Mouse (Mus musculus) T-cell, adult 2 months (primary cell): ENCODE data around the gene Gm43552.
"Not testable (repeated sequence)": the region's sequence is repeated elsewhere in the genome, so short reads cannot be mapped to it uniquely, and the experiment has no call there.

Experiments used
- DNase-seq: peaks from one replicate; pipeline ENCODE4 v3.0.0; 2022; ENCODE audit warnings: low spot score

Gene Gm43552

GRCm38 (mm10) chr5:65492716-65493531 is at the start of gene Gm43552:
TSS of gene Gm43552 (minus strand) at chr5:65492833.
- DNase-seq: peak; percentile 99

GRCm38 (mm10) chr5:65541889-65542288 is 49.3 kb upstream of the Gm43552 start:
- no peak for DNase-seq

- no peak for DNase-seq
Observed at GRCm38 (mm10) chr5:65539786-65540185, 47.2 kb upstream of the Gm43552 start.

GRCm38 (mm10) chr5:65538829-65539228 is 46.2 kb upstream of the Gm43552 start:
- DNase-seq: no peak

- DNase-seq: no peak
Observed at GRCm38 (mm10) chr5:65538121-65538520, 45.5 kb upstream of the Gm43552 start.

- DNase-seq: no peak
Observed at GRCm38 (mm10) chr5:65537420-65538071, 44.9 kb upstream of the Gm43552 start.

GRCm38 (mm10) chr5:65536751-65537419 is 44.3 kb upstream of the Gm43552 start, which contains the start of the genes Smim14 and Ube2k:
TSS of gene Smim14 (minus strand) at chr5:65537184.
TSS of gene Ube2k (plus strand) at chr5:65537233.
- peak; percentile 93 for DNase-seq

- not testable (repeated sequence) for DNase-seq
Observed at GRCm38 (mm10) chr5:65536068-65536465, 43.4 kb upstream of the Gm43552 start.

- DNase-seq: peak; percentile 72
Observed at GRCm38 (mm10) chr5:65535457-65536067, 42.9 kb upstream of the Gm43552 start.

- DNase-seq: no peak
Observed at GRCm38 (mm10) chr5:65534496-65534895, 41.9 kb upstream of the Gm43552 start.

GRCm38 (mm10) chr5:65531283-65531682 is 38.6 kb upstream of the Gm43552 start:
- DNase-seq: no peak

GRCm38 (mm10) chr5:65525674-65526443 is 33.2 kb upstream of the Gm43552 start:
- peak; percentile 39 for DNase-seq

GRCm38 (mm10) chr5:65524831-65525230 is 32.2 kb upstream of the Gm43552 start:
- DNase-seq: no peak

GRCm38 (mm10) chr5:65521803-65522202 is 29.2 kb upstream of the Gm43552 start:
- no peak for DNase-seq

- peak; percentile 56 for DNase-seq
Observed at GRCm38 (mm10) chr5:65514635-65515278, 22.1 kb upstream of the Gm43552 start.

- DNase-seq: no peak
Observed at GRCm38 (mm10) chr5:65513506-65513905, 20.9 kb upstream of the Gm43552 start.

- DNase-seq: no peak
Observed at GRCm38 (mm10) chr5:65508395-65508794, 15.8 kb upstream of the Gm43552 start.

- DNase-seq: no peak
Observed at GRCm38 (mm10) chr5:65505786-65506185, 13.2 kb upstream of the Gm43552 start.

GRCm38 (mm10) chr5:65501407-65501806 is 8.8 kb upstream of the Gm43552 start:
- DNase-seq: no peak

GRCm38 (mm10) chr5:65500231-65500630 is 7.6 kb upstream of the Gm43552 start:
- peak; percentile 54 for DNase-seq
